Mouse (Mus musculus) adrenal gland, adult 2 months (tissue): Measurements from ENCODE around the gene Cntd1. TPM values are rescaled to one million over a fixed set of nuclear protein-coding genes. Genes with fewer than 3 reads are reported as not detected.
"Not testable (repeated sequence)": the region's sequence is repeated elsewhere in the genome, so short reads cannot be mapped to it uniquely, and the experiment has no call there.

ENCODE experiments used
- DNase-seq: peaks from one replicate; pipeline ENCODE4 v3.0.0; 2021
- polyA plus RNA-seq: library from polyadenylated mRNA; depleted of rRNA; stranded (reverse); fragments of >200 nt; gene quantifications from 2 replicates; pipeline ENCODE4 v1.2.3, GENCODE M21; 2012
- total RNA-seq, 2 experiments: library from RNA; stranded (reverse); gene quantifications; 2 replicates each; pipeline ENCODE4 v1.2.3; 2021

Gene Cntd1
- total and polyA plus RNA-seq, 3 experiments = 0.11 to 0.38 (median 0.32) TPM

DNA sequence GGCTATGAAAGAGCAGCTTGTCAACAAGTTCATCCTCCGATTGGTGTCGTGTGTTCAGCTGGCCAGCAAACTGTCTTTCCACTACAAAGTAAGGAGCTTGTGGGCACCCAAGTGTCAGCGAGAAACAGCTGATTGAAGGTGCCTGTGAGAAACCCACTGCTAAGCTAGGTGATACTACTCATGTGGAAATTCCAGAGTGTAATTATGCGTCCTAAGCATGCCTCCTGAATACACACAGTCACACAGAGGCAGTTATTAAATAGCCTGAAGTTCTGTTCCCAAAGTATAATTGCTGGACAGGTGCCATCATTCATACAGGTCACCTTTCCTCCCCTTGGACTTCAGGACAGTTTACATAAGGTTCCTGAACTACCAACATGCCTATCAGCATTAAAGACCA lies 5.0 kb downstream of the Cntd1 start:
- DNase-seq = no peak

DNA sequence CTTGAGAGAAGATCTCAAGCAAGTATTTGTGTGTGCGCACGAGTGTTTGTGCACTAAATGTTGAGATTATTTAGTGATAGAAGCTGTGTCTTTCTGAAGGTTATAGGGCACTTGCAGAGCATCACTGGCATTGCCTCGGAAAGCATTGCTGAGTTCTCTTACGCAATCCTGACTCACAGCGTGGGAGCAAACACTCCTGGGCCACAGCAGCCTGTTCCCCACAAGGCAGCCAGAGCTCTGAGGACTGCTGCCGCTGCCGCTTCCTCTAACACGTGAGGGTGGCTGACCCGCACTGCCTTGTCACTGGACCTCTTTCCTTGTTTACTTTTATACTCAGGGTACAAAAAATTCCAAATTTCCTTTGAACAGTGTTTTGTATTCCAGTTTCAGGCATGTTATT lies 8.5 kb downstream of the Cntd1 start:
- peak; percentile 83 for DNase-seq

DNA sequence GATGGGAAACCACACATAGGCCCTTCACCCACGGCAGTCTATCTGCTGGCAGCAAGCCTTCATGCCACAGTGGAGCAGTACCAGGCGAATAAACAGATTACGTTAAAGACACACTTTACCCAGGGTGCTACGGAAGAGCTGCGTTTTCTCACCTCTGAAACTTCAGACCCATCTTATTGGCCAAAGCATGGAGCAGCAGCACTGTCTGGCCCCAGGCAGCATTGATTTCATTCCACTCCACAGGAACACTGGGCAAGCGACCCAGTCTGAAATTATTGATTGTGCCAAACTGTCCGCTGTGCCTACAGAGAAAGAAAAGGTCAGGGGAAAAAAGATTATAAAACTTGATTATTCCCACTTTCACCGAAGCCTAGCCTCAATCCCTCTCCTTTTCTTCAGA lies 12.4 kb downstream of the Cntd1 start:
- no peak for DNase-seq

DNA sequence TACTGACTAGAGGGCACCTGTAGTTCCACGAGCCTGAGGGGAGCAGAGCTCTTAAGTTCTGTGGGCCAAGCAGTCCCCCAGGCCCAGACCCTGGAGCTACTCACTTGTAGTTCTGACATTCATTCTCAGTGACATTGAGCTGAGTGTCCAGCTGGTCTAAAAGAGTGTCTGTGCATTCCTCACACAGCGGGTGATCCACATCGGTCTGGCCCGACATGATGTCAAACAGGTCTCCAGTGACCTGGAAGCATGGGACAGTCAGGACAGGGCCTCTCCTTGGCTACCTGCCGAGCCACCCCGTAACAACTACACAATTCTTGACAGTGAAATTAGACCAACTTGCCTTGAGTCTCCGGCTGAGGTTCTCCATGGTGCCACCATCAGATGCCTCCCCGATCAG lies 16.4 kb downstream of the Cntd1 start:
- no peak for DNase-seq

DNA sequence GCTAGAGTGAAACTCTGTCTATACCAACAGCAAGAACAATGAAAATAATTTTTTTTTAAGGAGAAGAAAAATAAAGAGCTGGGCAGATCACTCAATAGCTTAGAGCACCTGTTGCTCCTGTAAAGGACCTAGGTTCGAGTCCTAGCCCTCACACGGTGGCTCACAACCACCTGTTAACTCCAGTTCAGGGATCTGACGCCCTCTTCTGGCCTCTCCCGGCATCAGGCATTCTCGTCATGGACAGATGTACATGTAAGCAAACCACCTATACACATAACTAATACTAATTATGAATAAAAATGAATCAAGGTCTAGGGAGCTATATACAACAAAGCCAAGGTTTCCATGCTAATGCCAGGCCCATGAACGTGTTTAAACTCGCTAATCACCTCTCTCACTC lies 22.1 kb downstream of the Cntd1 start:
- no peak for DNase-seq

DNA sequence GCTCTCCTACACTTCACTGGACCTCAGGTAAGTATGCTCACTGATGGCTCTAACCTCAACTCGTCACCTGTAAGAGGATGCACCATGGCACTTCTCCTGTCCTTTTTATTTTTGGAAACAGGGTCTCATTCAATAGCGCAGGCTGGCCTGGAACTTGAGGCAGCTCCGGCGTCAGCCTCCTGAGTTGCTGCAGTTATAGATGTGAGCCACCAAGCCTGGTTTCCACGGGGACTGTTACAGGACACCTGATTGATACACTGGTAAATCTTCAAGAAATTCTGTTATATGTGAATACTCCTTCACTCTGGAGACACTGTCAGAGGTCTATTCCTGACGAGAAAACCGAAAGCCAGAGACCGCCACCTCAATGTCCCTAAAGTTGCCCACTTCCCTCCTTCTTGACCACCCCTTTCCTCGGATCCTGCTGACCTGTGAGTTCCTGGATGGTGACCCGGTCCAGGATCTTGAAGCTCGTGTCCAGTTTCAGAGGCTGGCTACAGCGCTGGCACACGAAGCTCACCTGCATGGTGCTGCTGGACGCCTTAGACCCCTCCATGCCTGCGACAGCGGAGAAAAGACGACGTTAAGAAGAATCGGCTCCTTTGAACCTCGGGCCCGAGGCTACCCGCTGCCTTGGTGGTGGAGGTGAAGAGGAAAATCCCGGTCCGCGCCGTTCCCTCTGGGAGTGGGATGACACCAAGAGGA lies 22.6 kb downstream of the Cntd1 start:
- no peak for DNase-seq

DNA sequence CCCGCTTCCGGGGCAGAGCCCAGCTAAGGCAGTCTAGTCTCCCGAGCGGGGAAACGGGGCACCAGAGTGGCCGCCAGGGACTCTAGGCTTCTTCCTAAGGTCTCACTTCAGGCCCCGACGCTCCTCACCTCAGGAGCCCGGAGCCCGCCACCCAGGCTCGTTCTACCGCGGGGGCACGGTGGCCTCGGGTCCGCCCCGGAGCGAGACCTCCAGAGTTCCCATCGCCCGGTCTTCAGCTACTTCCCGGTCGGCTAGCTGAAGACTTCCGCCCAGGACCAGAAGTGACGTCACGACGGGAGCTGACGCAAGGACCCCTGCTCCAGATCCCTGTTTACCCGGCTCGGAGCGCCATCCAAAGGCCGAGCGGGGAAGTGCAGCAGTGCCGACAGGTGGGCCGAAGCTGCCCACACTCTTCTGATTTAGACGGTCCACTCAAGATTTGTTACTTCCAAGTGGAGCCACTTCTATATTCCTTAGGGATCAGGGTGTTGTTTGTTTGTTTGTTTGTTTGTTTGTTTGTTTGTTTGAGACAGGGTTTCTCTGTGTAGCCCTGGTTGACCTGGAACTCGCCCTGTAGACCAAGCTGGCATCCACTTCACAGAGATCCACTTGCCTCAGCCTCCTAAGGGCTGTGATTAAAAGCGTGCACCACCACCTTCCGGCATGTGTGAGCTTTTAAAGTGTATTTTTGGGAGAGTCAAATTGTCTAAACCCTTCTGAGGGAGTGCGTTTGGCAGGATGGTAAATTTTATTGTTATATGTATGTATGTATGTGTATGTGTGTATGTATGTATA lies 23.4 kb downstream of the Cntd1 start, which contains the start of gene Becn1:
Gene Becn1 (minus strand): TSS at position 283 of the 795 bp plus-strand sequence.
- DNase-seq = peak; percentile 94

DNA sequence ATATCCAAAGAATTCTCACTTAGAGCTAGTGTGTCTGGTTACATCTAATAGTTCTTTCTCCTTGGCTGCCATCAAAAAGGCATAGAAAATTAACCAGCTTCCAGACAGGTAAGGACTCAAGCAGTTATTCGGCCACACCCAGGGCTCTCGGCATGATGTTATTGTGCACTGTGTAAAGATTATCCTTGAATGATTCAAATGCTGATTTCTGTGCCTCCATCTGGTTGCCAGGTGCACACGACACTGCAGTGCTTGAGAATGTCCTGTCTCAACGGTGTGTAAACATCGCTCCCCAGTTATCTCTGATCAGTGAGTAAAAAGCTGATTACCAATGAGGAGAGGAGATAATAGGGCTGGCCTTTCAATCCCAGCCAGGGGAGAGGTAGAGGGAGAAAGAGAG lies 28.9 kb downstream of the Cntd1 start:
- DNase-seq = no peak

DNA sequence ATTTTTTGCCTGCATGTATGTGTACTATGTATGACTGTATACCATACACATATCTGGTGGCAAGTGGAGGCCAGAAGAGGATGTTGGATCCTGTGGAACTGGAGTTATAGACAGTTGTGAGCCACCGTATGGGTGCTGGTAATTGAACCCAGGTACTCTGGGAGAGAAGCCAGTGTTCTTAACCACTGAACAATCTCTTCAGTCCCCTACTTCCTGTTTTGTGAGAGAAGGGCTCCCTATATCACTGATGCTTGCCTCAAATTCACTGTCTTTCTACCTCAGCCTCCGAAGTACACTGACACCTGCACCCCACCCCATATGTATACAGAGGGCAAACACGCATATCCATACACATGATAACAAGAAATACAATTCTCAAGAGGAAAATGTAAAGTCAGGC lies 32.3 kb downstream of the Cntd1 start:
- DNase-seq = no peak

DNA sequence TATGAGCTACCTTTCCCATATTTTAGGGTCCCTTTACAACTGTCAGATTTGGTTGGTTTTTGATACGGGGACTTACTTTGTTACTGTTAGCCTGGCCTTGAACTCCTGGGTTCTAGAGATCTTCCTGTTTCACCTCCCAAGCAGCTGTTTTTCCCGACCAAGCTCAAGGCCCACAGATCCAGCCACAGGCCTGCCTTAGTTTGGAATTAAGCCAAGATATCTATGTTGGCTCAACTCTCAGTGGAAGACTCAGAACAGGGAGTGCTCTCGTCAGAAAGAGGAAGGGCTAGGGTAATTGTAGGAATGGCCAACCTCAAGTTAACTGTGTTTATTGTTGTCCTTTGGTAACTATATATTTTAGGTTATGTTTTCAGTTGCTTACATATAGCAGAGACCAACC lies 33.3 kb downstream of the Cntd1 start:
- no peak for DNase-seq

DNA sequence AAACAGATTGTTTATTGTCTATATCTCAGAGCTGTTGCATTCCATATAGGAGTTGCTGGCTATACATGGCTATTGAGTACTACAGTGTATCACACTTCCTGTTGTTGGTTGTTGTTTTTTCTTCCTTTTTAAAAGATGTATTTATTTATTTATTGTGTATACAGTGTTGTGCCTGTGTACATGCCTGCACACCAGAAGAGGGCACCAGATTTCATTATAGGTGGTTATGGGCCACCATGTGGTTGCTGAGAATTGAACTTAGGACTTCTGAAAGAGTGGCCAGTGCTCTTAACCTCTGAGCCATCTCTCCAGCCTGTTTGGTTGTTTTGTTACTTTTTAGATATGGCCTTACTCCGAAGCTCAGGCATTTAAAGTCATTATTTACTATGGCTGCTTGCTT lies 35.8 kb downstream of the Cntd1 start:
- no peak for DNase-seq

DNA sequence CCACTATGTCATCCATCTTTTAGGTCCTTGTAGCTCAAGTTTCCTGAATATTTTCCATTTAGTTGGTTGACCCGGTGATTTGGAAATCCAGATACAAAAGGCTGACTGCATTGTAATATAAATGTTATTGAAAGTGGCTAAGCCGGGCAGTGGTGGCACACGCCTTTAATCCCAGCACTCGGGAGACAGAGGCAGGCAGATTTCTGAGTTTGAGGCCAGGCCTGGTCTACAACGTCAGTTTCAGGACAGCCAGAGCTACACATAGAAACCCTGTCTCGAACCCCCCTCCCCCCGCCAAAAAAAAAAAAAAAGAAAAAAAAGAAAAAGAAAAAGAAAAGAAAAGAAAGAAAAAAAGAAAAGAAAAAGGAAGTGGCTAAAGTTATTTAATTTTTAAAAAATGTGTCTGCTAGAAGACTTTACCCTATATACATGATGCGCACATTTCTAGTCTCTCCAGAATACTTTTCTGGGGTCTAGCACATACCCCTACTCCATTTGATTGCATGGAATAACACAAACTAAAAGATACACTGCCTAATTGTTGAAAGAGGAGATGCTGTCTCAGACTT lies 36.4 kb downstream of the Cntd1 start:
- DNase-seq = no peak

DNA sequence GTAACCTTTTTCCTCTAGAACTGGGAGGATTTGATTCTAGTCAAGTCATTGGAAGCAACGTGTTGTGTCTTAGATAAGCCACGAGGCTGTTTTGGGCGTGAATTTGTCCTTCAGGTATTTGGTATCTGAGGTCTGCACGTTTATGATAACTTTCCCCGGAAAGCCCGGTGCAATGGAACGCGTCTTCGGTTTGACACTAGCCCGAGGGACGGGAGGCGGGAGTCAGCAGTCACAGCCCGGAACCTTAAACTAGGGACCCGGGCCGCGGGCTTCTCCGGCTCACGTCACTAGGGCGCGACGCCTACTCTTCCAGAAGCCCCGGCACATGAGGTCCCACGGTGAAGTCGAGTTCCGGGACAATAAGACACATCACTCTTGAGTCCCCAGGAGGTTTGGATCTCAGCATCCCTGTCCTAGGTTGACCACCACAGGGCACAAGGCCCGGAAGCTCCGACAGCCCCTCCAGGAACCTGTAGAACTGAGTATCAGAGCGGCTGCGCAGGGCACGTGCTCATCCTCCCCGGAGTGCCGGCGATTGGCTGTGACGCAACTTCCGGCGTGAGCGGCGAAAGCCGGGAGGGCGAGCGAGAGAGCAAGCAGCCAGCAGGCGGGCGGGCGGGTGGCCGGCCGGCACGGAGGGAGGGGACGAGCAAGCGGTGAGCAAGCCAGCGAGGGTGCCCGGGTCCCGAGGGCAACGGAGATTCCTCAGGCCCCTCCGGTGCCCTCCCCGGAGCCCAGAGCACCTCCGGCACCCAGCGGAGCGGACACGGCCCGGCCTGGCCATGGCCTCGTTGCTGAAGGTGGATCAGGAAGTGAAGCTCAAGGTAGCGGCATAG lies 37.1 kb downstream of the Cntd1 start, which contains the start of gene Psme3:
Gene Psme3 (plus strand): TSS at position 549 of the 836 bp plus-strand sequence.
- peak; percentile 96 for DNase-seq

DNA sequence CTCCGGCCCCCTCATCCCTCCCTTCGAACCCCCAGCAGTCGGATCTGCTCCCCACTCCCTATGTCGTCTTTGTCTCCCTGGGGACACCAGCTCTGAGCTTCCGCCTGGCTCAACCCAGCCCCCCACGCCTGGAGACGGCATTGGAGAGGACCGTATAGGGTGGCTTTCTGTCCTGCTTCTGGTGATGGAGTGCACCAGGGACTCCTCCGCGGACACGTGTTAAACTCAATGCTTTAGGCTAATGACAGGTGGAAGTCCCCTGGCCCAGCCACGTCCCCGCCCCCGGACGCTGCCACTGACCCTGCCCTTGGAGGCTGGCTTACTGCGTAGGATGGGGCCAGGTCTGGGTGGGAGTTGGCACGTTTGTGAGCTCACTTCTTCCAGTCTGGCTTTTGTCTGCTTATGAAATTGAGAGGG lies 37.7 kb downstream of the Cntd1 start:
- no peak for DNase-seq

DNA sequence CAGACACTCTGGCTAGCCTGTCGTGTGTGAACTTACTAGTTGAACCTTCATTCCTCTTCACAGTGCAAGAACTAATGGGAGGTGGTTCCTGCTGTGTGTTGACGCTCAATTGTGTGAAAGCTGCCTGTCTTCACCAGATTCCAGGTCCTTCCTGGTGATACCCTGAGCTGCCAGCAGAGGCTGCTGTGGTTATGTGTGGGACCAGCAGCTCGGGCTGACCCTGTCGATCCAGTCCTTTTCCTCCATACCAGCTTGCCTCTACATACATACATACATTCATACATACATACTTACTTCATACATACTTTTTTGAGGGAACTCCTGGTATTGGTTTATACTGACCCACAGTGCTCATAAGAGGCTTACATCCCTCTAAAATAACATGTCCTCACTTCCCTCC lies 44.8 kb downstream of the Cntd1 start:
- peak; percentile 79 for DNase-seq

DNA sequence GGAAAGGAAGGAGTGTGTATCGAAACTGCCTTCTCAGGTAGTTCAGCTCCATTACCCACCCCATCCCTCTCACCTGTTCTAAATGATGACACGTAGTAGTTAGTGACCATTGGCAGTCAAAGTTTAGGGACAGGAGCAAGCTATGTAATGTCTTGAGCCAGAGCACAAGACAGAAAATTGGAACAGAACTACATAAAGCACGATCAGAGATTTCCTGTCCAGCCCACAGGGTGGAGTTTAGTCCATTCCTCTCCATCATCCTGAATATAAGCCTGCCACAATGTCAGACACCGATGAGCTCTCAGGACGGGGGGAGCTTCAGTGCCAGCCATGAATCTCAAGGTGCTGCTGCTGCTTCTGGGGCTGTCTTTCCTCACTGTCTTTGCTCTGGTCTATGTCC lies 46.0 kb downstream of the Cntd1 start, which contains the start of gene Aoc2:
Gene Aoc2 (plus strand): TSS at position 301 of the 400 bp plus-strand sequence.
- no peak for DNase-seq

DNA sequence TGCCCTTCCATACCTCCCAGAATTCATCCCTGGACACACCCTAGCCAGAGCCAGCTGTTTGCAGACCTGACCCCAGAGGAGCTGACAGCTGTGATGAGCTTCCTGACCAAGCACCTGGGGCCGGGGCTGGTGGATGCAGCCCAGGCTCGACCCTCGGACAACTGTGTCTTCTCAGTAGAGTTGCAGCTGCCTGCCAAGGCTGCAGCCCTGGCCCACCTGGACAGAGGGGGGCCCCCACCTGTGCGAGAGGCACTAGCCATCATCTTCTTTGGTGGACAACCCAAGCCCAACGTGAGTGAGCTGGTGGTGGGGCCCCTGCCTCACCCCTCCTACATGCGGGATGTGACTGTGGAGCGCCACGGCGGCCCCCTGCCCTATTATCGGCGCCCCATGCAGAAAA lies 46.4 kb downstream of the Cntd1 start:
- DNase-seq = not testable (repeated sequence)

DNA sequence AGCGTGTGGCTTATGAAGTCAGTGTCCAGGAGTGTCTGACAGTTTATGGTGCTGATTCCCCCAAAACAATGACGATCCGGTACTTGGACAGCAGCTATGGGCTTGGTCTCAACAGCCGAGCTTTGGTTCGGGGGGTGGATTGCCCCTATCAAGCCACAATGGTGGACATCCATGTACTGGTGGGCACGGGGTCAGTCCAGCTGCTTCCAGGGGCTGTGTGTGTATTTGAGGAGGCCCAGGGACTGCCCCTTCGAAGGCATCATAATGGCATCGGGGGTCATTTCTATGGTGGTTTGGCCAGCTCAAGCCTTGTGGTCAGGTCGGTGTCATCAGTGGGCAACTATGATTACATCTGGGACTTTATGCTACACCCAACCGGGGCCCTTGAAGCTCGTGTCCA lies 47.3 kb downstream of the Cntd1 start:
- no peak for DNase-seq

DNA sequence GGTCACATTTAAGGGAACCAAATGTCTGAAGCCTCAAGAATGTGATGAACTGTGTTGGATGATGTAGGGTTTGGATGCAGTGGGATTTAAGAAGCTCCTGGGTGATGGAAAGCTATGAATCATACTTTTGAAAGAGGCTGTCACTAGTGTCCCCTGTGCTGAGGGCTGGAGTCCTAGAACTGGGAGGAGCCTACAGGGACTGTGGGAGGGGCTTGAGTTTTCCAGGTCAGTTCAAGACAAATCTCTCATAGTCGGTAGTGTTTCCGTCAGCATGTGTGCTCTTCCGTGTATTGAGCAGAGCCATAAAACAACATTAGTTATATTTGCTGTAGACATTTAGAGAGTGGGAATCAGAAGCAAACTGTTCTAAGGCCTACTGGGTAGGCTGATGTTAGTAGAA lies 48.5 kb downstream of the Cntd1 start:
- no peak for DNase-seq

DNA sequence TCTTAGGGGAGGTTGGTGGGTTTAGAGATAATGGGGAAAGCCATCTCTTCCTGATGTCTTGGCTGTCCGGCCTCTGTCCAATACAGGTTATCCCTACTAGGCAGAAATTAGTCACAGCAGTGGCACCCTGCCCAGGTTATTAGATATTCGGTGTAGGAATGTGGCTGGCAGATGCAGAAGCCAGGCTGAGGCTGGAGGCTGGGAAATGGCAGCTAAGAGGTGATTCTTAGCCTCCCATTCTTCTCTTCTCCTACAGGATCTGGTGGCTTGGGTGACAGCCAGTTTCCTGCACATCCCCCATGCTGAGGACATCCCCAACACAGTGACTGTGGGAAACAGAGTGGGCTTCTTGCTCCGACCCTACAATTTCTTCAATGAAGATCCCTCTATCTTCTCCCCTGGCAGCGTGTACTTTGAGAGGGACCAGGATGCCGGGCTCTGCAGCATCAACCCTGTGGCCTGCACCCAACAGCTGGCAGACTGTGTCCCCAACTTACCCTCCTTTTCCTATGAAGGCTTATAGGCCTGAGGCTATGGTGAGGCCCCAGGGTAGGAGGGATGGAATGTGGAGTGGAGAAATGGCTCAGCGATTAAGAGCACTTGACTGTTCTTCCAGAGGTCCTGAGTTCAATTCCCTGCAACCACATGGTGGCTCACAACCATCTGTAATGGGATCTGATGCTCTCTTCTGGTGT lies 50.3 kb downstream of the Cntd1 start:
- DNase-seq = peak; percentile 71

DNA sequence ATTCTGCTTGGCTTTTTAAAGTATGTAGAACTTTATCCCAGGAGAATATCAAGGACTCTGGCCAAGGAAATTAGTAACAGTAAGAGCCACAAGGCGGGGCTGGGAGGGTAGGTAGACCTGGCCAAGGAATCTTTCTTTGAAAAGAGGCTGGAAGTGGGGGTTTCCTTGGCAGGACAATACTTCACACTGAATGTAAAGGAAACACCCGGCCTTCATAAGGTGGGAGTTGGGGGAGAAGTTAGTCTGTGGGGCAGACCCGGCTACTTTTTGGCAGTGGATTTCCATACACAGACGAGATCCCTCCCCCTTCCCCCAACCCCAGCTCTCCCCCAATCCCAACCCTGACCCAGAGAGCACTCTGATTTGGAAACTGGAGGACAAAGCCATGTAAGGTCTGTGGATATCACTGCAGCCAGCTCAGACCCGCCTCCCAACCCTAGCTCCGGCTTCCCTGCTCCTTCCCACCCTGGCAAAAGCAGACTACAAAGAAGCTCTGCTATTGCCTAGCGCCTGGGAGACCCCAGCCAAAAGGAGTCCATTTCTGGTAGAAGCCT lies 51.6 kb downstream of the Cntd1 start, which contains the start of gene Aoc3:
Gene Aoc3 (plus strand): TSS at position 235 of the 554 bp plus-strand sequence.
- DNase-seq = peak; percentile 45
